22 mouse cellular contexts compared by ENCODE assay signal in genomic region chr14:24093221-24093620, GRCm38 (mm10).
"Had no signal": no experiment of that assay in that cellular context is flagged by ENCODE, and none has a peak within 500 bp of the region (broad histone marks: within the 10 kb centered on the region; RNA-seq: fewer than 3 reads in every experiment).

No protein-coding gene starts in this region.

- H3K9ac ChIP-seq: kidney, embryonic 15.5 days; limb, embryonic 13.5 days; liver, embryonic 13.5 days; midbrain, embryonic 12.5 days; midbrain, embryonic 15.5 days; neural tube, embryonic 12.5 days; neural tube, embryonic 15.5 days; stomach, embryonic 15.5 days had no signal

- H3K36me3 ChIP-seq: kidney, embryonic 15.5 days; limb, embryonic 10.5 days; limb, embryonic 13.5 days; liver, embryonic 13.5 days; midbrain, embryonic 12.5 days; midbrain, embryonic 15.5 days; neural tube, embryonic 12.5 days; neural tube, embryonic 15.5 days; stomach, embryonic 15.5 days had no signal

- DNase-seq: kidney, adult 11 months; kidney, adult 8-10 months; kidney, postnatal 10 days; kidney, postnatal 36 days; layer of hippocampus, adult 9-11 months; liver; liver, embryonic 13.5 days; lung, adult 2 months; lung, postnatal 14 days; lung, postnatal 4 days; retina, postnatal 1 day; right cerebral cortex, postnatal 25 days; spleen, adult 18-20 months; thymus, postnatal 25 days had no signal

- H3K4me1 ChIP-seq: kidney, embryonic 15.5 days; limb, embryonic 10.5 days; midbrain, embryonic 12.5 days; midbrain, embryonic 15.5 days; neural tube, embryonic 12.5 days; neural tube, embryonic 15.5 days; stomach, embryonic 15.5 days had no signal

- ATAC-seq: midbrain, embryonic 15.5 days had no signal

- H3K4me3 ChIP-seq: kidney, embryonic 15.5 days; limb, embryonic 10.5 days; limb, embryonic 13.5 days; liver, embryonic 13.5 days; midbrain, embryonic 12.5 days; midbrain, embryonic 15.5 days; neural tube, embryonic 12.5 days; neural tube, embryonic 15.5 days; stomach, embryonic 15.5 days had no signal

- H3K27me3 ChIP-seq: kidney, embryonic 15.5 days; limb, embryonic 13.5 days; liver, embryonic 13.5 days; midbrain, embryonic 12.5 days; midbrain, embryonic 15.5 days; neural tube, embryonic 12.5 days; neural tube, embryonic 15.5 days; stomach, embryonic 15.5 days had no signal

- H3K9me3 ChIP-seq: kidney, embryonic 15.5 days; limb, embryonic 10.5 days; limb, embryonic 13.5 days; liver, embryonic 13.5 days; midbrain, embryonic 12.5 days; midbrain, embryonic 15.5 days; neural tube, embryonic 12.5 days; neural tube, embryonic 15.5 days; stomach, embryonic 15.5 days had no signal

- H3K27ac ChIP-seq: kidney, embryonic 15.5 days; limb, embryonic 10.5 days; limb, embryonic 13.5 days; liver, embryonic 13.5 days; midbrain, embryonic 12.5 days; midbrain, embryonic 15.5 days; neural tube, embryonic 12.5 days; neural tube, embryonic 15.5 days; stomach, embryonic 15.5 days had no signal

- H3K4me2 ChIP-seq: kidney, embryonic 15.5 days; limb, embryonic 13.5 days; liver, embryonic 13.5 days; midbrain, embryonic 12.5 days; midbrain, embryonic 15.5 days; neural tube, embryonic 12.5 days; neural tube, embryonic 15.5 days; stomach, embryonic 15.5 days had no signal
